Mouse (Mus musculus): ENCODE results near the gene Gm42791. TPM values are rescaled to one million over a fixed set of nuclear protein-coding genes. Genes with fewer than 3 reads are reported as not detected.

The Gm42791 gene
- polyA plus RNA-seq, 1 experiment: not detected

DNA sequence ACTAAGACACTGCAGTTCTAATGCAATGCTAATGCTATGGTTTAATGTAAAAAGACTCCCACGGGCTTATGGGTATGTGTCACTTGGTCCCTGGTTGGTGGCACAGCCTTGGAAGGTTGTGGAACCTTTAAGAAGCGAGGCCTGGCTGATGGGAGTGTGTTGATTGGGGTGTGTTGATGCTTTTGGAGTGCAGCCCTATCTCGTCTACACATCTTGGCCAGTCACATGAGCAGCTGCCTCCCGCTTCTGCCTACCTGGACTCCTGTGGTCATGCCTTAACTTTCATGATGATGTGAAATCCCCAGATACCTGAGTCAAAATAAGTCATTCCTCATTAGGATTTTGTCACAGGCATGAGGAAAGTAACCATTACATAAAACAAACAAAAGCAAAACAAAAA, 88.6 kb downstream of the Gm42791 start:
- 77% methylated on average over 4 of the region's 4 CpGs for WGBS
- no peak overlapping the region for H3K4me3 ChIP-seq (ENCODE audit: low read depth, low read length)
- no peaks in the 10 kb centered on the region for H3K27me3 ChIP-seq (ENCODE audit: control insufficient read depth, insufficient read depth, low read length)
- 0 out of 2 replicates have a peak, but pooled peaks cover 3% of the 10 kb centered on the region for H3K4me1 ChIP-seq (ENCODE audit: control insufficient read depth, insufficient read depth, insufficient read length, low read length)
- TF ChIP-seq CTCF (IDR thresholded peaks at IDR 0.05; ENCODE audit: extremely low read depth, insufficient read length, insufficient replicate concordance, low read depth, low read length) (no peak), POLR2A (IDR thresholded peaks at IDR 0.05; ENCODE audit: low read depth, low read length) (no peak)
- no peaks in the 10 kb centered on the region for H3K36me3 ChIP-seq (ENCODE audit: control insufficient read depth, insufficient read depth, low read length)
- H3K27ac ChIP-seq (ENCODE audit: insufficient read depth, low read depth, low read length): no peak overlapping the region

DNA sequence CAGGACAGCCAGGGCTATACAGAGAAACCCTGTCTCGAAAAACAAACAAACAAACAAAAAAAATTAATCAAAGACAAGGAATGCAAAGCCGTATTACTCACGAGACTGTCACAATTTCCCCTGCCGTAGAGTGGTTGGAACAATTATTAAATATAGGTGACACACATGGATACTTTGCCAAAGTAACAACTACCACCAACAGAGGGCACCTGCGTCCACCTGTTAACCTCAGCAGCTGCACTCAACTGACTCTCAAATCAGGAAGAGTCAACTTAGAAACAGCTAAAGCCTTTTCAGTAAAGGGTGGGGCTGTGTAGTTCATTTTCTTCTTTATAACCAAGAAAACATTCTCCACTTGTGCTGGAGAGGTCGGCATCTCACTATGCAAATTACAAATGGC, 90.1 kb downstream of the Gm42791 start:
- H3K36me3 ChIP-seq (ENCODE audit: control insufficient read depth, insufficient read depth, low read length): no peaks in the 10 kb centered on the region
- WGBS: 29% methylated on average over 6 of the region's 6 CpGs
- no peak overlapping the region for H3K27ac ChIP-seq (ENCODE audit: insufficient read depth, low read depth, low read length)
- H3K4me3 ChIP-seq (ENCODE audit: low read depth, low read length): no peak overlapping the region
- TF ChIP-seq POLR2A (IDR thresholded peaks at IDR 0.05; ENCODE audit: low read depth, low read length) (no peak), CTCF (IDR thresholded peaks at IDR 0.05; ENCODE audit: extremely low read depth, insufficient read length, insufficient replicate concordance, low read depth, low read length) (no peak)
- 0 out of 2 replicates have a peak, but pooled peaks cover 3% of the 10 kb centered on the region for H3K4me1 ChIP-seq (ENCODE audit: control insufficient read depth, insufficient read depth, insufficient read length, low read length)
- no peaks in the 10 kb centered on the region for H3K27me3 ChIP-seq (ENCODE audit: control insufficient read depth, insufficient read depth, low read length)

DNA sequence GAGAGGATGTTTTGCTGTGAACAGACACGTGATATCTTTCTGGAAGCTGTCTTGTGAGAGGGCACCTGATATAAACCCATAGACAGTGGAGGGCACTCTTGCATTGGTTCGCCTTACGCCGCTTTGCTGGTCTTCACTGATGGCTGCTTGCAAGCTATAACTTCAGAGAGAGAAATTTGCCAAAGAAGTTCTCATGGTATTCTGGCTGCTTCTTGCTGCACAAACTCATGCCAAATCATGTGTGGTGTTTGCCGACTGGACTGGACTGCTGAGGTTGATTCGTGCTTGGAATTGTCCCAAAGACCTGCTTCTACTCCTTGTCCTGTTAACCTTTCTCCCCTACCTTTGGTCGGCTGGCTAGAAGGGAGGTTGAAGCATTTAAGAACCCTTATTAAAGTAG, 95.6 kb downstream of the Gm42791 start:
- H3K27ac ChIP-seq (ENCODE audit: insufficient read depth, low read depth, low read length): no peak overlapping the region
- H3K4me3 ChIP-seq (ENCODE audit: low read depth, low read length): no peak overlapping the region
- TF ChIP-seq POLR2A (IDR thresholded peaks at IDR 0.05; ENCODE audit: low read depth, low read length) (no peak), CTCF (IDR thresholded peaks at IDR 0.05; ENCODE audit: extremely low read depth, insufficient read length, insufficient replicate concordance, low read depth, low read length) (no peak)

GRCm38 (mm10) chr5:148897941-148898417, 97.0 kb downstream of the Gm42791 start:
- H3K27ac ChIP-seq (ENCODE audit: insufficient read depth, low read depth, low read length): no peak overlapping the region
- WGBS: 80% methylated on average over 12 of the region's 12 CpGs
- H3K4me3 ChIP-seq (ENCODE audit: low read depth, low read length): no peak overlapping the region
- H3K4me1 ChIP-seq (ENCODE audit: control insufficient read depth, insufficient read depth, insufficient read length, low read length): no peaks in the 10 kb centered on the region
- no peak for TF ChIP-seq POLR2A (IDR thresholded peaks at IDR 0.05; ENCODE audit: low read depth, low read length)
- no peak for TF ChIP-seq CTCF (IDR thresholded peaks at IDR 0.05; ENCODE audit: extremely low read depth, insufficient read length, insufficient replicate concordance, low read depth, low read length)
- H3K27me3 ChIP-seq (ENCODE audit: control insufficient read depth, insufficient read depth, low read length): no peaks in the 10 kb centered on the region
- no peaks in the 10 kb centered on the region for H3K36me3 ChIP-seq (ENCODE audit: control insufficient read depth, insufficient read depth, low read length)

More for the DNA sequence above, 95.6 kb downstream of the Gm42791 start:
- Histone ChIP-seq H3K36me3 (ENCODE audit: control insufficient read depth, insufficient read depth, low read length) (no peaks in the 10 kb centered on the region), H3K27me3 (ENCODE audit: control insufficient read depth, insufficient read depth, low read length) (no peaks in the 10 kb centered on the region), H3K4me1 (ENCODE audit: control insufficient read depth, insufficient read depth, insufficient read length, low read length) (no peaks in the 10 kb centered on the region)
- 88% methylated on average over 7 of the region's 7 CpGs for WGBS

GRCm38 (mm10) chr5:148897069-148897702, 97.8 kb downstream of the Gm42791 start:
- Histone ChIP-seq H3K27ac (ENCODE audit: insufficient read depth, low read depth, low read length) (no peak overlapping the region), H3K36me3 (ENCODE audit: control insufficient read depth, insufficient read depth, low read length) (no peaks in the 10 kb centered on the region), H3K4me3 (ENCODE audit: low read depth, low read length) (no peak overlapping the region), H3K27me3 (ENCODE audit: control insufficient read depth, insufficient read depth, low read length) (no peaks in the 10 kb centered on the region), H3K4me1 (ENCODE audit: control insufficient read depth, insufficient read depth, insufficient read length, low read length) (no peaks in the 10 kb centered on the region)
- 79% methylated on average over 14 of the region's 14 CpGs for WGBS
- TF ChIP-seq CTCF (IDR thresholded peaks at IDR 0.05; ENCODE audit: extremely low read depth, insufficient read length, insufficient replicate concordance, low read depth, low read length): no peak
- no peak for TF ChIP-seq POLR2A (IDR thresholded peaks at IDR 0.05; ENCODE audit: low read depth, low read length)

DNA sequence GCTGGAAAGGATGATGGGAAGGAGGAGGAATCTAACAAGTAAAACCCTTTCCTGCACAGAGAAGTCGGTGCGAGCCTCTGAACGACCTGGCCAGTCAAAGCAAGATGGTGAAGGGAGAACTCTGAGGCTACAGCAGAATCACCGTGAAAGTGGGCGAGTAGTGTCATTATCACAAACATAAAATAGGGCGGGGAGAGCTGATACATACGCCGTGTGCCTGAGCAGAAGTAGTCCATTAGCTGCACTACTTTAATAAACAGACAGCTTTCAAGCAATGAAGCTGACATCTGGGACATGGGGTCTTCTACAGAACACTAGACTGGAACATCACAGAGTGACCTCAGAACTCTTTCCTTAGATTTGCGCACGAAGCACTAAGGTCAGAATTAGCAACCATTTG, 98.4 kb downstream of the Gm42791 start:
- no peaks in the 10 kb centered on the region for H3K36me3 ChIP-seq (ENCODE audit: control insufficient read depth, insufficient read depth, low read length)
- no peak overlapping the region for H3K4me3 ChIP-seq (ENCODE audit: low read depth, low read length)
- no peak overlapping the region for H3K27ac ChIP-seq (ENCODE audit: insufficient read depth, low read depth, low read length)
- H3K27me3 ChIP-seq (ENCODE audit: control insufficient read depth, insufficient read depth, low read length): no peaks in the 10 kb centered on the region
- 68% methylated on average over 10 of the region's 10 CpGs for WGBS
- no peaks in the 10 kb centered on the region for H3K4me1 ChIP-seq (ENCODE audit: control insufficient read depth, insufficient read depth, insufficient read length, low read length)
- no peak for TF ChIP-seq POLR2A (IDR thresholded peaks at IDR 0.05; ENCODE audit: low read depth, low read length)
- TF ChIP-seq CTCF (IDR thresholded peaks at IDR 0.05; ENCODE audit: extremely low read depth, insufficient read length, insufficient replicate concordance, low read depth, low read length): no peak

- WGBS: 69% methylated on average over 7 of the region's 7 CpGs
- no peaks in the 10 kb centered on the region for H3K36me3 ChIP-seq (ENCODE audit: control insufficient read depth, insufficient read depth, low read length)
- H3K4me1 ChIP-seq (ENCODE audit: control insufficient read depth, insufficient read depth, insufficient read length, low read length): no peaks in the 10 kb centered on the region
- no peaks in the 10 kb centered on the region for H3K27me3 ChIP-seq (ENCODE audit: control insufficient read depth, insufficient read depth, low read length)
- TF ChIP-seq CTCF (IDR thresholded peaks at IDR 0.05; ENCODE audit: extremely low read depth, insufficient read length, insufficient replicate concordance, low read depth, low read length) (no peak), POLR2A (IDR thresholded peaks at IDR 0.05; ENCODE audit: low read depth, low read length) (no peak)
- no peak overlapping the region for H3K27ac ChIP-seq (ENCODE audit: insufficient read depth, low read depth, low read length)
- H3K4me3 ChIP-seq (ENCODE audit: low read depth, low read length): no peak overlapping the region
Observed at GRCm38 (mm10) chr5:148895833-148896232, 99.1 kb downstream of the Gm42791 start.
